Mouse (Mus musculus): ENCODE results near the gene Cwh43.

Cwh43 gene

GRCm38 (mm10) chr5:73399768-73400526 is 5.9 kb upstream of the Cwh43 start:
- peak; percentile 24; the same call in 1 of the 2 replicates for ATAC-seq (ENCODE audit: low TSS enrichment)

- peak; percentile 35; the same call in 1 of the 2 replicates for ATAC-seq (ENCODE audit: low TSS enrichment)
Observed at GRCm38 (mm10) chr5:73401341-73401740, 4.5 kb upstream of the Cwh43 start.

- ATAC-seq (ENCODE audit: low TSS enrichment): no peak
Observed at GRCm38 (mm10) chr5:73402911-73403310, 3.0 kb upstream of the Cwh43 start.

- ATAC-seq (ENCODE audit: low TSS enrichment): no peak
Observed at GRCm38 (mm10) chr5:73403311-73404068, 2.4 kb upstream of the Cwh43 start.

- ATAC-seq (ENCODE audit: low TSS enrichment): no peak
Observed at GRCm38 (mm10) chr5:73404790-73405189, 1.1 kb upstream of the Cwh43 start.

GRCm38 (mm10) chr5:73406861-73407260 is 986 bp downstream of the Cwh43 start:
- ATAC-seq (ENCODE audit: low TSS enrichment): peak; percentile 60

- ATAC-seq (ENCODE audit: low TSS enrichment): no peak
Observed at GRCm38 (mm10) chr5:73409970-73410369, 4.1 kb downstream of the Cwh43 start.

GRCm38 (mm10) chr5:73411771-73412170 is 5.9 kb downstream of the Cwh43 start:
- ATAC-seq (ENCODE audit: low TSS enrichment): no peak

- ATAC-seq (ENCODE audit: low TSS enrichment): no peak
Observed at GRCm38 (mm10) chr5:73414172-73414571, 8.3 kb downstream of the Cwh43 start.

- no peak for ATAC-seq (ENCODE audit: low TSS enrichment)
Observed at GRCm38 (mm10) chr5:73419045-73419695, 13.3 kb downstream of the Cwh43 start.

GRCm38 (mm10) chr5:73426824-73427223 is 20.9 kb downstream of the Cwh43 start:
- ATAC-seq (ENCODE audit: low TSS enrichment): no peak

GRCm38 (mm10) chr5:73431581-73431980 is 25.7 kb downstream of the Cwh43 start:
- peak; percentile 96 for ATAC-seq (ENCODE audit: low TSS enrichment)

GRCm38 (mm10) chr5:73432805-73433204 is 26.9 kb downstream of the Cwh43 start:
- ATAC-seq (ENCODE audit: low TSS enrichment): no peak

GRCm38 (mm10) chr5:73434764-73435163 is 28.9 kb downstream of the Cwh43 start:
- no peak for ATAC-seq (ENCODE audit: low TSS enrichment)

- 0 out of 2 replicates have a peak, but pooled peaks have one; percentile 31 for ATAC-seq (ENCODE audit: low TSS enrichment)
Observed at GRCm38 (mm10) chr5:73442176-73442575, 36.3 kb downstream of the Cwh43 start.

- ATAC-seq (ENCODE audit: low TSS enrichment): peak; percentile 93
Observed at GRCm38 (mm10) chr5:73450276-73450675, 44.4 kb downstream of the Cwh43 start.

- ATAC-seq (ENCODE audit: low TSS enrichment): no peak
Observed at GRCm38 (mm10) chr5:73454502-73455306, 48.8 kb downstream of the Cwh43 start.

GRCm38 (mm10) chr5:73455307-73455687 is 49.4 kb downstream of the Cwh43 start:
- no peak for ATAC-seq (ENCODE audit: low TSS enrichment)

- no peak for ATAC-seq (ENCODE audit: low TSS enrichment)
Observed at GRCm38 (mm10) chr5:73468462-73469433, 62.9 kb downstream of the Cwh43 start.

Measured in frontal cortex, adult (tissue).